Mouse (Mus musculus) layer of hippocampus, postnatal 25 days (tissue): ENCODE results near the gene Theg. TPM values are rescaled to one million over a fixed set of nuclear protein-coding genes. Genes with fewer than 3 reads are reported as not detected.
A peak's percentile ranks its signal among the peaks of the same experiment; 100 is the strongest.

Experiments
- DNase-seq, 2 experiments: peaks; one replicate each; pipeline ENCODE4 v3.0.0; 2022; ENCODE audit warnings: mixed read lengths in 2 of 2, low spot score in 1 of 2; ENCODE audit errors: extremely low spot score in 1 of 2
- total RNA-seq, 2 experiments: library from RNA; stranded (reverse); gene quantifications; 2 replicates each; pipeline ENCODE4 v1.2.3; 2021

Gene Theg
- total RNA-seq, 2 experiments from 2014 or later = 0.44 TPM; not detected in 1

DNA sequence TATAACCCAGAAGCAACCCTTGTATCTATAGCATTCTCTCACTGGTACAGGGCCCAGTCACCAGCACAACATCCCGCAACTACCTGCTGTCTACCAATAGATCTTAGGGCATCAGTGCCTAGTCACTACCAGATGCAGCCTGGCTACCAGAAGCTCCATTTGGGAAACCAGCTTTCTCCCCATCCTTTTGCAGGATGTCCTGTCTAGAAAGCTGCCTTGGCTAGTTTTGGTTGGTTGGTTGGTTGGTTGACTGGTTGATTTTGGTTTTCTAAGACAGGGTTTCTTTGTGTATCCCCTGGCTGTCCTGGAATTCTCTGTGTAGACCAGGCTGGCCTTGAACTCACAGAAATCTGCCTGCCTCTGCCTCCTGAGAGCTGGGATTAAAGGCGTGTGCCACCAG, 27.4 kb downstream of the Theg start:
- DNase-seq = no peak

DNA sequence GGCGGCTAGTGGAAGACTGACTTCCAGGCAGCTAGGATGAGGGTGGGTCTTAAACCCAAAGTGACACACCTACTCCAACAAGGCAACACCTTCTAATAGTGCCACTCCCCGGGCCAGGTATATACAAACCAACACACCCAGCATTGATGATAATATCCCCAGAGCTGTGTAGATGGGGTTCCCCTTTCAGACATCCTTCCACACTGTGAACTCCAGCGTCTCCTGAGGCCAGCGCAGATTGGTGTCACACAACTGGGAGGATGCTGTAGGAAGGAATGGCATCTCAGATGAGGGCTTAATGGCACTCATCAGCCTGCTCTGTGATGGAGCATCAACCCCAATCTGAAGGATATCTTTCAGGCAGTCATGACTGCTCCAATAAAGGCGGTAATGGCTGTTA, 29.6 kb downstream of the Theg start:
- no peak for DNase-seq

DNA sequence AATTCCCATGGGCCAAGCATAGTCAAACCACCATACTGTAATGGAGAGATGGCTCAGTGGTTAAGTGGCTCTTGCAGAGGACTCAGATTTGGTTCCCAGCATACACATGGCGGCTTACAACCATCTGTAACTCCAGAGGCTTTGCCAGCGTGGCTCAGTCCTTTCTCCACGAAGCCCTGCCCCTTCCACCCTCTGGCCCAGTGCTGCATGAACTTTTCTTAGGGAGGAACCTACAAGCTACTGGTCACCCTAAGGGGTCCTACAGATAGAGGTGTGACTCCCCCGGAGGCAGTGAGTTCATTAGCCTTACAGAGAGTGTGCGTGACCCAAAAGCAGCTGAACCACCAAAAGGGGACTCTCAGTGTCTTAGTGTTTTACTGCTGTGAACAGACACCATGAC, 30.2 kb downstream of the Theg start:
- no peak for DNase-seq

DNA sequence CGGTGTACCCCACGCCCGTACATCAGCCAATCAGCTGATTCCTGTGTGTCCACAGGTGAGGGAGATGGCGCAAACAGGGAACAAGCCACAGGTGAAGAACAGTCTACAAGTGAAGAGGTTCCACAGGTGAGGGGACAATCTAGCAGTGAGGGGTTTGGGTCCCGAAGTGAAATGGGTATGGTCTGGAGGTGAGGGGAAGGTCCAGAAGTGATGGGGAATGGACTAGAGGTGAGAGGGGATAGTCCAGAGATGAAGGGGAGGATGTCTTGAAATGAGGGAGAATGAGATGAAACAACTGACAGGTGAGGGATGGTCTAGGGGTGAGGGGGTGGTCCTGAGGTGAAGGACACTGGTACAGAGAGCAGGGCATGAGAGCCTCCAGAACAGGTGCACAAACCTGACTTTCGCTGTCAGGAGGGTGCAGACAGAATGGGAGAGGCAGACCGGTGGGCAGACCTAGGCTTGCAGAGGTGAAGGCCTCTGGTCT, 31.9 kb downstream of the Theg start:
- no peak for DNase-seq

DNA sequence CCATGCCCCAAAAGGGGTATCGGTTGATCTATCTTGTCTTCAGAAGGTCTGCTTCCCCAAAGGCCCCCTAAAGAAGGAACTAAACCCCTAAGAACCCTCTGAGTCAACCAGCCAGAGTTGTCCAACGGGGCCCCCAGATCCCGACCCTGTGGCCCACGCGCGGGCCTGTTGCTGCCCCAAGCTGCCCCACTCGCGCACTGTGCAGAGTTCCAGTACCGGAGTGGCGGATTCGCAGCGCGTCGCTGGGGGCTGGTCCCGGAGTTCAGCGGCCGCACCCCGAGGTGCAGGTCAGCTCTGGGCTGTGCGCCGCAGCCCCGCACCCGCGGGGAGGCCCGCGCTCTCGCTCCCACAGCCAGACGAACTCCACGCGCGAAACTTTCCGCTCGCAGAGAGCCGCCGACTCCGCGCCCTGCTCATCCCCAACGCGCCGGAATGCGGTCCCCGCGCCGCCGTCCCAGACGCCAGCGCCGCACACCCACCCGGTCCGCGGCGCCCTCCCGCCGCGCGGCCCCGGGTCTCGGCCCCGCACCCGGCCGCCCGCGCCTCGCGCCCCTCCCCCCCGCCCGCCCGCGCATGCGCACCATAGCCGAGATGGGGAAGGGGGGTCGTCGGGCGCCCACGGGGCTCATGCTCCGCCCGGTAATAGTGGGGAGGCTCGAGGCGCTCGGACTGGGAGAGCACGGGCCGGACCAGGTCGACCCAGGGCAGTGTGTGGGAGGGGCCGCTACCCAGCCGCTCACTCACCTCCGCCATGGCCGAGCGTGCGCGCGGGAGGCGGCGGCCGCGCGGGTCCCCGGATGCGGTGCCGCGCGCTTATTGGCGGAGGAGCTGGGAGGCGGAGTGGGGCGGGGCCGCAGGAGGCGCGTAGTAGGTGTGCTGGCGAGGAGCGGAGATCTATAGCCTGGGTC, 32.5 kb downstream of the Theg start, which contains the start of gene Mier2:
Gene Mier2, minus strand, starts transcription at position 870 of the 908 bp plus-strand sequence.
- peak; percentile 71 to 85 for DNase-seq

GRCm38 (mm10) chr10:79553691-79554090, 33.4 kb downstream of the Theg start:
- no peak for DNase-seq

DNA sequence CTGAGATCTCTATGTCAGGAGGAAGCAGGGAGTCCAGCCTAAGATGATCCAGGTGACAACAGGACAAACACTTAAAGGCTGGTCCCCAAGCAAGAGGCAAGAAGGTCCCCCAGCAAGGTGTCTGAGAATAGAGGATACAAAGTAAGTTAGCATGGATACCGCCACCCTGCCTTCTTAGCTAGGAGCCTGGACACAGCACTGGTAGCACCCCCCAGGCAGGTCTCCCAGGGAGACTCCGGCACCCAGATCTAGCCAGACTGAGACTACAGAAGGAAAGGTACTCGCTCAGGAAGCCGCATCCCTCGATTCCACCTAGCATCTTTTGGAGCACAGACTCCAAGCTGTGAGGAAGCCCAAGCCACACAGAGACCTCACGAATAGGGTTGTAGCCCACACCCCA, 34.0 kb downstream of the Theg start:
- DNase-seq = no peak

- DNase-seq = no peak
These were observed 34.6 kb downstream of the Theg start for GRCm38 (mm10) chr10:79552531-79552930.

GRCm38 (mm10) chr10:79550366-79550765, 36.8 kb downstream of the Theg start:
- no peak for DNase-seq

DNA sequence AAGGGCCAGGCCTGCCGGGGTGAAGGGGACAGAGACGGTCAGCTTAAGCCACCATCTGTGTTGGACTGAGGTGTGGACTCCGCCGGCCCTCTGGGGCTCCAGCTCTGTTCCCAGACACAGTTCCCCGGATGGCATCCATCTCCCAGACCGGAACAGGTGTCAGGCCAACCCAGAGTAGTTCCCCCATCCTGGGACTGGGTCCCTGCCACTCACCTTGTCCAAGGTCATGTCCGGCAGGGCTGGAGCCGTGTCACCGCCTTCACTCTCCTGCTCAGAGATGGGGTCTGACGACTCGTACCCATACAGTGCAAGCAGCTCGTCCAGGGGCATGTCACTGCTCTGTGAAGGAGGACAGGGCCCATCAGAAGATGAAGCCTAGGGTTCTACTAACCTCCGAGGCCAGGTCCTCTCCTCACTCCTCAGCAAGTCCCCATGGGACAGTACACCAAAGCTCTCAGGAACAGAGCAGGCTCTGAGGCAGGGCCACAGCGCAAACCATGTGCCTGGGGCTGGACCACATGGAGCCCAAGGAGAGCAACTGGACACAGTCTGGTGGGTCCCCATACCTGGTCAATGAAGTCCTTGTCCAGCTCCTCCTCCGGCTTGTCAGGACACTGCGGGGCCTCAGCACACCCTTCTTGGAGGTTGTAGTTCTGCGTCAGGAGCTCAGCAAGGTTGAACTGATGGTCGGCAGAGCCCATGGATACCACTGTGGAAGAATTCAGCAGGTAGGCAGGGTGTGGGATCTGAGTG, 38.0 kb downstream of the Theg start:
- DNase-seq = no peak

GRCm38 (mm10) chr10:79548546-79548945, 38.6 kb downstream of the Theg start:
- no peak for DNase-seq

GRCm38 (mm10) chr10:79547148-79547675, 39.9 kb downstream of the Theg start:
- DNase-seq = no peak

GRCm38 (mm10) chr10:79546483-79546882, 40.6 kb downstream of the Theg start:
- no peak for DNase-seq

DNA sequence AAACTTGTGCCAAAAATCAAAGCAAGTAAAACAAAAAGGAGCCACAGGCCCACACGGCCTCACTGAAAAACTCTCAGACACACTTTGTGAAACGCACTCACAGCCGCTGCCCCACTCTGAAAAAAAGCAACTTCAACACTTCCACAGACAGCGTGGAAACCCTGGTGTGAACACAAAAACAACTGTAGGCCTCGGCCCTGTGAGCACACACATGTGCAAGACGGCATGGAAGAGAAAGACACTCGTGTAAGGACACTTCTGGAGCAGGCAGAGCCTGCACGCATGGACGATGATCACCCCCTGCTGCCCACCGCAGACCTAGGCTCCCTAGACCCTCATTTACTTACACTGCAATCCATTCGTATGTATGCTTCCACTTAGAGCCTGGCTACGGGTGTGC, 41.2 kb downstream of the Theg start:
- DNase-seq = no peak

GRCm38 (mm10) chr10:79544631-79545030, 42.5 kb downstream of the Theg start:
- DNase-seq = no peak

- no peak for DNase-seq
These were observed 43.1 kb downstream of the Theg start for GRCm38 (mm10) chr10:79543884-79544597.

DNA sequence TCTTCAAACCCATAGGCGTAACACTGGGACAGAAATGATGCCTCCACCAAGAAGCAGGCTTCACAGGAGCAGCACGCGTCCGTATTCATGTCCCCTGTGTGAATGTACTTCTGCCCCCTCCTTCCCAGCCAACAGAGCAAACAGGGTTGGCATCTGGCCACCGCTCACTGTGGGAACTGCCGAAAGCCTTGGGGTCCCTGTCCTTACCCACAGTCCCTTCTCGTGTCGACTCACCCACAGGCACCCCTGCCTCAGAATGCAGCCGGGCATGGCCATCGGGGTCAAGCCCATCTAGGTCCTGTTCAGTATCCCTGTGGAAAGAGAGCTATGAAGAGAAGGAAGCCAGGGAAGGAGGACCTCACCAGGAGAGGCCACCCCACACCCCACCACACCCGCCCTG, 45.0 kb downstream of the Theg start:
- DNase-seq = peak in 1 of 2 experiments; percentile 5

GRCm38 (mm10) chr10:79541522-79541921, 45.6 kb downstream of the Theg start:
- peak in 1 of 2 experiments; percentile 5 for DNase-seq

- peak in 1 of 2 experiments; percentile 6 for DNase-seq
These were observed 46.4 kb downstream of the Theg start for GRCm38 (mm10) chr10:79540746-79541145.
